Mouse (Mus musculus): ENCODE results near the gene Phykpl.

GRCm38 (mm10) chr11:51637971-51638414 is 53.4 kb downstream of the Phykpl start:
- TF ChIP-seq EP300 (IDR thresholded peaks at IDR 0.05; ENCODE audit: low read depth) = no peak
- no peak for TF ChIP-seq CTCF (IDR thresholded peaks at IDR 0.05; ENCODE audit: low read depth)

Measured in heart, postnatal 0 days (tissue).